Mouse (Mus musculus) gastrocnemius, postnatal 10 days (tissue): ENCODE measurements around the gene Zcchc3. TPM values are rescaled to one million over a fixed set of nuclear protein-coding genes. Genes with fewer than 3 reads are reported as not detected.

ENCODE experiments used
- total RNA-seq, 2 experiments: library from RNA; stranded (reverse); gene quantifications; 2 replicates each; pipeline ENCODE4 v1.2.3; 2021

The Zcchc3 gene
- total RNA-seq, 2 experiments from 2014 or later = 4.7 to 5.6 TPM

Other genes with a start within 250 kb of the Zcchc3 start
- gene Csnk2a1, start 188.2 kb downstream of the Zcchc3 start, total RNA-seq = 10 to 100 TPM; 77.9 to 80.9 TPM
- 10 to 100 TPM; 36.9 to 41.9 TPM for gene Tbc1d20, start 121.2 kb downstream of the Zcchc3 start, total RNA-seq
- 10 to 100 TPM; 40.7 to 48.6 TPM for gene Rbck1, start 82.4 kb downstream of the Zcchc3 start, total RNA-seq
- 1 to 10 TPM; 1.3 to 1.5 TPM for gene Trib3, start 71.0 kb downstream of the Zcchc3 start, total RNA-seq
- gene Nrsn2, start 38.4 kb downstream of the Zcchc3 start, total RNA-seq = under 1 TPM in 1 of 2 experiments, not detected in 1; 0.18 TPM
- 1 to 10 TPM; 6.7 to 9.4 TPM for gene Sox12, start 17.0 kb downstream of the Zcchc3 start, total RNA-seq
- gene 6820408C15Rik, start 560 bp upstream of the Zcchc3 start, total RNA-seq = not detected
- gene Defb23, start 49.6 kb upstream of the Zcchc3 start, total RNA-seq = not detected
- gene Defb20, start 62.0 kb upstream of the Zcchc3 start, total RNA-seq = not detected
- gene Defb22, start 75.1 kb upstream of the Zcchc3 start, total RNA-seq = not detected
- not detected for gene Defb26, start 96.7 kb upstream of the Zcchc3 start, total RNA-seq
- gene Defb28, start 103.2 kb upstream of the Zcchc3 start, total RNA-seq = not detected
- not detected for gene Defb29, start 125.1 kb upstream of the Zcchc3 start, total RNA-seq
- not detected for gene Gm17416, start 154.3 kb upstream of the Zcchc3 start, total RNA-seq
- gene Defb21, start 157.7 kb upstream of the Zcchc3 start, total RNA-seq = not detected
- gene Defb19, start 165.3 kb upstream of the Zcchc3 start, total RNA-seq = not detected
- not detected for gene Defb45, start 184.4 kb upstream of the Zcchc3 start, total RNA-seq
- not detected for gene Defb36, start 189.3 kb upstream of the Zcchc3 start, total RNA-seq
- gene Defb25, start 208.0 kb upstream of the Zcchc3 start, total RNA-seq = 1 to 10 TPM; 1.5 to 1.6 TPM
- 10 to 100 TPM in 1 of 2 experiments, 1 to 10 TPM in 1; 9.1 to 11.5 TPM for gene Rem1, start 211.9 kb upstream of the Zcchc3 start, total RNA-seq